Mouse (Mus musculus): ENCODE measurements around the gene Npr1. TPM values are rescaled to one million over a fixed set of nuclear protein-coding genes. Genes with fewer than 3 reads are reported as not detected.

Gene Npr1
- total RNA-seq, 1 experiment from 2014 or later = not detected

- ATAC-seq (replicated peaks in 1 of 2; ENCODE audit: insufficient read depth in 1 of 2, low FRiP score in 2 of 2, low TSS enrichment in 1 of 2, low read depth in 1 of 2, poor library complexity in 2 of 2, severe bottlenecking in 2 of 2) = 0 out of 4 replicates have a peak, but pooled peaks of 1 of the 2 experiments have one; percentile 18
Observed at GRCm38 (mm10) chr3:90413011-90413396, 52.7 kb downstream of the Npr1 start.

- peak; percentile 72 to 80; a peak in 2 of 4 replicates for ATAC-seq (replicated peaks in 1 of 2; ENCODE audit: insufficient read depth in 1 of 2, low FRiP score in 2 of 2, low TSS enrichment in 1 of 2, low read depth in 1 of 2, poor library complexity in 2 of 2, severe bottlenecking in 2 of 2)
Observed at GRCm38 (mm10) chr3:90412312-90413010, 53.2 kb downstream of the Npr1 start.

- ATAC-seq (replicated peaks in 1 of 2; ENCODE audit: insufficient read depth in 1 of 2, low FRiP score in 2 of 2, low TSS enrichment in 1 of 2, low read depth in 1 of 2, poor library complexity in 2 of 2, severe bottlenecking in 2 of 2) = peak in 1 of 2 experiments; percentile 27; a peak in 1 of 4 replicates
Observed at GRCm38 (mm10) chr3:90408721-90409120, 56.9 kb downstream of the Npr1 start.

- no peak for ATAC-seq (replicated peaks in 1 of 2; ENCODE audit: insufficient read depth in 1 of 2, low FRiP score in 2 of 2, low TSS enrichment in 1 of 2, low read depth in 1 of 2, poor library complexity in 2 of 2, severe bottlenecking in 2 of 2)
Observed at GRCm38 (mm10) chr3:90406414-90406813, 59.3 kb downstream of the Npr1 start.

GRCm38 (mm10) chr3:90404609-90405008 lies 61.1 kb downstream of the Npr1 start:
- no peak for ATAC-seq (replicated peaks in 1 of 2; ENCODE audit: insufficient read depth in 1 of 2, low FRiP score in 2 of 2, low TSS enrichment in 1 of 2, low read depth in 1 of 2, poor library complexity in 2 of 2, severe bottlenecking in 2 of 2)

GRCm38 (mm10) chr3:90404121-90404520 lies 61.5 kb downstream of the Npr1 start:
- no peak for ATAC-seq (replicated peaks in 1 of 2; ENCODE audit: insufficient read depth in 1 of 2, low FRiP score in 2 of 2, low TSS enrichment in 1 of 2, low read depth in 1 of 2, poor library complexity in 2 of 2, severe bottlenecking in 2 of 2)

GRCm38 (mm10) chr3:90400993-90401392 lies 64.7 kb downstream of the Npr1 start:
- ATAC-seq (replicated peaks in 1 of 2; ENCODE audit: insufficient read depth in 1 of 2, low FRiP score in 2 of 2, low TSS enrichment in 1 of 2, low read depth in 1 of 2, poor library complexity in 2 of 2, severe bottlenecking in 2 of 2) = no peak

Other genes with a start within 250 kb of the Npr1 start
- 45.2 and 54.4 TPM in 2 replicates for gene Jtb, start 234.3 kb downstream of the Npr1 start, total RNA-seq (2017)
- gene Creb3l4, start 222.4 kb downstream of the Npr1 start, total RNA-seq (2017) = not detected in 2 replicates
- gene Slc39a1, start 217.7 kb downstream of the Npr1 start, total RNA-seq (2017) = 48.2 and 61.7 TPM in 2 replicates
- gene Crtc2, start 211.7 kb downstream of the Npr1 start, total RNA-seq (2017) = 15.1 and 18.8 TPM in 2 replicates
- gene Dennd4b, start 200.7 kb downstream of the Npr1 start, total RNA-seq (2017) = 15.7 and 19.6 TPM in 2 replicates
- 33.5 and 34.1 TPM in 2 replicates for gene Gatad2b, start 172.7 kb downstream of the Npr1 start, total RNA-seq (2017)
- 0.60 and 1.1 TPM in 2 replicates for gene Slc27a3, start 75.9 kb downstream of the Npr1 start, total RNA-seq (2017)
- gene Ints3, start 32.2 kb downstream of the Npr1 start, total RNA-seq (2017) = 20.9 and 22.6 TPM in 2 replicates
- 203 and 236 TPM in 2 replicates for gene Ilf2, start 10.3 kb upstream of the Npr1 start, total RNA-seq (2017)
- gene Snapin, start 25.2 kb upstream of the Npr1 start, total RNA-seq (2017) = 52.2 and 60.1 TPM in 2 replicates
- 109 and 142 TPM in 2 replicates for gene Chtop, start 43.6 kb upstream of the Npr1 start, total RNA-seq (2017)
- gene S100a1, start 48.5 kb upstream of the Npr1 start, total RNA-seq (2017) = 79.8 and 83.0 TPM in 2 replicates
- gene S100a13, start 48.6 kb upstream of the Npr1 start, total RNA-seq (2017) = 109 and 112 TPM in 2 replicates
- not detected in 2 replicates for gene S100a14, start 61.0 kb upstream of the Npr1 start, total RNA-seq (2017)
- gene S100a16, start 71.4 kb upstream of the Npr1 start, total RNA-seq (2017) = not detected in 2 replicates
- gene S100a3, start 94.7 kb upstream of the Npr1 start, total RNA-seq (2017) = 1.6 TPM in 1 of 2 replicates, not detected in the other
- gene S100a2, start 124.4 kb upstream of the Npr1 start, total RNA-seq (2017) = not detected in 2 replicates
- gene Gm42674, start 136.0 kb upstream of the Npr1 start, total RNA-seq (2017) = not detected in 2 replicates
- 29.5 and 78.7 TPM in 2 replicates for gene S100a4, start 137.9 kb upstream of the Npr1 start, total RNA-seq (2017)
- not detected in 2 replicates for gene S100a5, start 142.7 kb upstream of the Npr1 start, total RNA-seq (2017)
- gene S100a6, start 147.0 kb upstream of the Npr1 start, total RNA-seq (2017) = 37.1 and 121 TPM in 2 replicates
- not detected in 2 replicates for gene S100a7a, start 188.2 kb upstream of the Npr1 start, total RNA-seq (2017)
- 2,013 and 6,407 TPM in 2 replicates for gene S100a8, start 203.1 kb upstream of the Npr1 start, total RNA-seq (2017)
- 1,063 and 5,883 TPM in 2 replicates for gene S100a9, start 229.9 kb upstream of the Npr1 start, total RNA-seq (2017)

Data from hematopoietic stem cell, adult 5-6 weeks (primary cell).